Mouse (Mus musculus): Measurements from ENCODE around the gene Tmco5. TPM values are rescaled to one million over a fixed set of nuclear protein-coding genes. Genes with fewer than 3 reads are reported as not detected.

Gene Tmco5
- polyA plus RNA-seq, 1 experiment from 2014 or later: not detected

GRCm38 (mm10) chr2:116876955-116877615 lies 1.4 kb upstream of the Tmco5 start:
- Histone ChIP-seq H3K27me3 (ENCODE audit: control insufficient read depth, insufficient read depth, low read length) (no peaks in the 10 kb centered on the region), H3K9ac (replicated peaks; ENCODE audit: low read length) (no peak overlapping the region), H3K4me2 (ENCODE audit: low read depth, low read length) (no peak overlapping the region), H3K4me1 (ENCODE audit: control insufficient read depth, insufficient read depth, low read length) (no peaks in the 10 kb centered on the region), H3K27ac (replicated peaks; ENCODE audit: low read depth, low read length) (no peak overlapping the region), H3K9me3 (replicated peaks; ENCODE audit: control insufficient read depth, low read length) (no peaks in the 10 kb centered on the region), H3K4me3 (ENCODE audit: low read depth, low read length) (no peak overlapping the region), H3K36me3 (replicated peaks; ENCODE audit: control insufficient read depth, insufficient read depth, low read depth, low read length) (no peaks in the 10 kb centered on the region)
- ATAC-seq (replicated peaks; ENCODE audit: insufficient number of reproducible peaks, low FRiP score, low TSS enrichment, low read depth): no peak
- 37% methylated on average over 9 of the region's 9 CpGs for WGBS
- no peak for DNase-seq (ENCODE audit: low spot score)

GRCm38 (mm10) chr2:116879730-116880129 lies 1.2 kb downstream of the Tmco5 start:
- Histone ChIP-seq H3K4me1 (ENCODE audit: control insufficient read depth, insufficient read depth, low read length) (no peaks in the 10 kb centered on the region), H3K4me3 (ENCODE audit: low read depth, low read length) (no peak overlapping the region), H3K27me3 (ENCODE audit: control insufficient read depth, insufficient read depth, low read length) (no peaks in the 10 kb centered on the region), H3K27ac (replicated peaks; ENCODE audit: low read depth, low read length) (no peak overlapping the region), H3K4me2 (ENCODE audit: low read depth, low read length) (no peak overlapping the region), H3K9me3 (replicated peaks; ENCODE audit: control insufficient read depth, low read length) (no peaks in the 10 kb centered on the region), H3K9ac (replicated peaks; ENCODE audit: low read length) (no peak overlapping the region), H3K36me3 (replicated peaks; ENCODE audit: control insufficient read depth, insufficient read depth, low read depth, low read length) (no peaks in the 10 kb centered on the region)
- ATAC-seq (replicated peaks; ENCODE audit: insufficient number of reproducible peaks, low FRiP score, low TSS enrichment, low read depth) (no peak), DNase-seq (ENCODE audit: low spot score) (no peak)
- whole genome bisulfite sequencing: 92% methylated on average over 3 of the region's 3 CpGs

GRCm38 (mm10) chr2:116893316-116893987 lies 15.0 kb downstream of the Tmco5 start:
- peak overlapping the region; percentile 13 for H3K4me2 ChIP-seq (ENCODE audit: low read depth, low read length)
- no peaks in the 10 kb centered on the region for H3K4me1 ChIP-seq (ENCODE audit: control insufficient read depth, insufficient read depth, low read length)
- H3K9me3 ChIP-seq (replicated peaks; ENCODE audit: control insufficient read depth, low read length): no peaks in the 10 kb centered on the region
- ATAC-seq (replicated peaks; ENCODE audit: insufficient number of reproducible peaks, low FRiP score, low TSS enrichment, low read depth) (no peak), DNase-seq (ENCODE audit: low spot score) (no peak)
- no peaks in the 10 kb centered on the region for H3K27me3 ChIP-seq (ENCODE audit: control insufficient read depth, insufficient read depth, low read length)
- no peak overlapping the region for H3K9ac ChIP-seq (replicated peaks; ENCODE audit: low read length)
- H3K36me3 ChIP-seq (replicated peaks; ENCODE audit: control insufficient read depth, insufficient read depth, low read depth, low read length): no peaks in the 10 kb centered on the region
- no peak overlapping the region for H3K27ac ChIP-seq (replicated peaks; ENCODE audit: low read depth, low read length)
- 38% methylated on average over 14 of the region's 14 CpGs for WGBS
- no peak overlapping the region for H3K4me3 ChIP-seq (ENCODE audit: low read depth, low read length)

- no peaks in the 10 kb centered on the region for H3K4me1 ChIP-seq (ENCODE audit: control insufficient read depth, insufficient read depth, low read length)
- ATAC-seq (replicated peaks; ENCODE audit: insufficient number of reproducible peaks, low FRiP score, low TSS enrichment, low read depth): peak; percentile 74
- no peak overlapping the region; the same call in 1 of the 2 replicates for H3K9ac ChIP-seq (replicated peaks; ENCODE audit: low read length)
- WGBS: under 1% methylated on average over 9 of the region's 9 CpGs
- H3K27me3 ChIP-seq (ENCODE audit: control insufficient read depth, insufficient read depth, low read length): no peaks in the 10 kb centered on the region
- no peak overlapping the region for H3K27ac ChIP-seq (replicated peaks; ENCODE audit: low read depth, low read length)
- no peaks in the 10 kb centered on the region for H3K36me3 ChIP-seq (replicated peaks; ENCODE audit: control insufficient read depth, insufficient read depth, low read depth, low read length)
- DNase-seq (ENCODE audit: low spot score): peak; percentile 85
- H3K4me2 ChIP-seq (ENCODE audit: low read depth, low read length): peak overlapping the region; percentile 56
- no peaks in the 10 kb centered on the region for H3K9me3 ChIP-seq (replicated peaks; ENCODE audit: control insufficient read depth, low read length)
- 0 out of 2 replicates have a peak overlapping the region, but pooled peaks have one; percentile 5 for H3K4me3 ChIP-seq (ENCODE audit: low read depth, low read length)
Measured at GRCm38 (mm10) chr2:116893988-116894363, 15.5 kb downstream of the Tmco5 start.

GRCm38 (mm10) chr2:116899615-116900272 lies 21.3 kb downstream of the Tmco5 start:
- DNase-seq (ENCODE audit: low spot score) (peak; percentile 80), ATAC-seq (replicated peaks; ENCODE audit: insufficient number of reproducible peaks, low FRiP score, low TSS enrichment, low read depth) (peak; percentile 65)
- Histone ChIP-seq H3K4me3 (ENCODE audit: low read depth, low read length) (peak overlapping the region; percentile 22), H3K9me3 (replicated peaks; ENCODE audit: control insufficient read depth, low read length) (no peaks in the 10 kb centered on the region), H3K9ac (replicated peaks; ENCODE audit: low read length) (peak overlapping the region; percentile 40), H3K36me3 (replicated peaks; ENCODE audit: control insufficient read depth, insufficient read depth, low read depth, low read length) (no peaks in the 10 kb centered on the region), H3K27me3 (ENCODE audit: control insufficient read depth, insufficient read depth, low read length) (no peaks in the 10 kb centered on the region), H3K27ac (replicated peaks; ENCODE audit: low read depth, low read length) (no peak overlapping the region), H3K4me1 (ENCODE audit: control insufficient read depth, insufficient read depth, low read length) (no peaks in the 10 kb centered on the region), H3K4me2 (ENCODE audit: low read depth, low read length) (peak overlapping the region; percentile 30)
- WGBS: 14% methylated on average over 19 of the region's 19 CpGs

GRCm38 (mm10) chr2:116900273-116900843 lies 21.9 kb downstream of the Tmco5 start:
- no peaks in the 10 kb centered on the region for H3K27me3 ChIP-seq (ENCODE audit: control insufficient read depth, insufficient read depth, low read length)
- no peaks in the 10 kb centered on the region for H3K36me3 ChIP-seq (replicated peaks; ENCODE audit: control insufficient read depth, insufficient read depth, low read depth, low read length)
- H3K4me2 ChIP-seq (ENCODE audit: low read depth, low read length): peak overlapping the region; percentile 30
- peak overlapping the region; percentile 22 for H3K4me3 ChIP-seq (ENCODE audit: low read depth, low read length)
- no peak overlapping the region for H3K27ac ChIP-seq (replicated peaks; ENCODE audit: low read depth, low read length)
- H3K9me3 ChIP-seq (replicated peaks; ENCODE audit: control insufficient read depth, low read length): no peaks in the 10 kb centered on the region
- no peaks in the 10 kb centered on the region for H3K4me1 ChIP-seq (ENCODE audit: control insufficient read depth, insufficient read depth, low read length)
- 38% methylated on average over 10 of the region's 10 CpGs for whole genome bisulfite sequencing
- ATAC-seq (replicated peaks; ENCODE audit: insufficient number of reproducible peaks, low FRiP score, low TSS enrichment, low read depth) (peak; percentile 46; the same call in 1 of the 2 replicates), DNase-seq (ENCODE audit: low spot score) (peak; percentile 17)
- peak overlapping the region; percentile 40 for H3K9ac ChIP-seq (replicated peaks; ENCODE audit: low read length)

GRCm38 (mm10) chr2:116908268-116908667 lies 29.8 kb downstream of the Tmco5 start:
- WGBS: 79% methylated on average over 8 of the region's 8 CpGs
- Histone ChIP-seq H3K27ac (replicated peaks; ENCODE audit: low read depth, low read length) (no peak overlapping the region), H3K36me3 (replicated peaks; ENCODE audit: control insufficient read depth, insufficient read depth, low read depth, low read length) (no peaks in the 10 kb centered on the region), H3K9ac (replicated peaks; ENCODE audit: low read length) (no peak overlapping the region), H3K4me3 (ENCODE audit: low read depth, low read length) (no peak overlapping the region), H3K4me1 (ENCODE audit: control insufficient read depth, insufficient read depth, low read length) (no peaks in the 10 kb centered on the region), H3K4me2 (ENCODE audit: low read depth, low read length) (no peak overlapping the region), H3K9me3 (replicated peaks; ENCODE audit: control insufficient read depth, low read length) (no peaks in the 10 kb centered on the region), H3K27me3 (ENCODE audit: control insufficient read depth, insufficient read depth, low read length) (no peaks in the 10 kb centered on the region)
- ATAC-seq (replicated peaks; ENCODE audit: insufficient number of reproducible peaks, low FRiP score, low TSS enrichment, low read depth) (no peak), DNase-seq (ENCODE audit: low spot score) (no peak)

All from embryonic facial prominence, embryonic 11.5 days (tissue).